Mouse (Mus musculus) lung, postnatal 0 days (tissue): Measurements from ENCODE around the gene Cntrob. TPM values are rescaled to one million over a fixed set of nuclear protein-coding genes. Genes with fewer than 3 reads are reported as not detected.

Experiments
- ATAC-seq: fragments of 200-750 bp; cut with Nextera tagmentation; 2 replicates; pipeline ENCODE4 v1.8.0; 2017; ENCODE audit warnings: moderate library complexity
- DNase-seq: peaks from one replicate; pipeline ENCODE4 v3.0.0-alpha.2; 2016; ENCODE audit warnings: low spot score
- H3K27ac ChIP-seq: fragments of 300-500 bp; sonication (generic); 2 replicates; pipeline ENCODE4 v1.5.1; 2014; ENCODE audit warnings: antibody characterized with exemption, mild to moderate bottlenecking, low read length, mixed read lengths
- H3K27me3 ChIP-seq: fragments of 300-500 bp; sonication (generic); replicated peaks from 2 replicates; pipeline ENCODE4 v1.6.1; 2014; ENCODE audit warnings: low read length, mixed read lengths; ENCODE audit not compliant: insufficient read depth
- H3K36me3 ChIP-seq: fragments of 300-500 bp; sonication (generic); 2 replicates; pipeline ENCODE4 v1.6.1; 2014; ENCODE audit warnings: low read length, mixed read lengths; ENCODE audit not compliant: insufficient read depth
- H3K4me1 ChIP-seq: fragments of 300-500 bp; sonication (generic); 2 replicates; pipeline ENCODE4 v1.6.1; 2014; ENCODE audit warnings: antibody characterized with exemption, low read depth, low read length, mixed read lengths; ENCODE audit not compliant: insufficient read depth
- H3K4me2 ChIP-seq: fragments of 300-500 bp; sonication (generic); replicated peaks from 2 replicates; pipeline ENCODE4 v1.6.1; 2014; ENCODE audit warnings: low read depth, mild to moderate bottlenecking, low read length, moderate library complexity, mixed read lengths
- H3K4me3 ChIP-seq: fragments of 300-500 bp; sonication (generic); 2 replicates; pipeline ENCODE4 v1.5.1; 2014; ENCODE audit warnings: low read depth, low read length
- H3K9ac ChIP-seq: fragments of 300-500 bp; sonication (generic); replicated peaks from 2 replicates; pipeline ENCODE4 v1.6.1; 2014; ENCODE audit warnings: low read depth, mild to moderate bottlenecking
- H3K9me3 ChIP-seq: fragments of 300-500 bp; sonication (generic); 2 replicates; pipeline ENCODE4 v1.6.1; 2016; ENCODE audit warnings: low read length, mixed read lengths
- CTCF ChIP-seq: IDR thresholded peaks from 2 replicates; pipeline ENCODE4 v1.5.1; 2016; ENCODE audit warnings: antibody characterized with exemption, mild to moderate bottlenecking
- EP300 ChIP-seq: IDR thresholded peaks from 2 replicates; pipeline ENCODE4 v1.6.1; 2016; ENCODE audit warnings: antibody characterized with exemption, mild to moderate bottlenecking, control low read depth
- WGBS: fragments of 180-500 bp; shearing (Covaris S2); extraction: QIAGEN DNeasy Blood & Tissue Kit; methylation state at CpG from one replicate; pipeline ENCODE4 v1.1.7; 2014; 5-methylcytosine and 5-hydroxymethylcytosine counted together
- polyA plus RNA-seq: library from polyadenylated mRNA; unstranded; fragments of >200 nt; fragmentation: Nextera tagmentation; extraction: Ambion mirVana; gene quantifications from 2 replicates; pipeline ENCODE4 v1.2.1, GENCODE M21; 2015

Cntrob gene
- polyA plus RNA-seq, 1 experiment from 2014 or later, result 5.0 TPM

- TF ChIP-seq EP300 (no peak), CTCF (no peak)
- 71% methylated on average over 2 of the region's 2 CpGs for WGBS
- Histone ChIP-seq H3K4me2 (no peak overlapping the region), H3K4me3 (no peak overlapping the region), H3K4me1 (no peaks in the 10 kb centered on the region), H3K9me3 (no peaks in the 10 kb centered on the region), H3K27me3 (no peaks in the 10 kb centered on the region), H3K36me3 (no peaks in the 10 kb centered on the region), H3K27ac (no peak overlapping the region), H3K9ac (no peak overlapping the region)
- no peak for ATAC-seq
- no peak for DNase-seq
These were observed 66.5 kb downstream of the Cntrob start for GRCm38 (mm10) chr11:69257072-69257471.

GRCm38 (mm10) chr11:69254808-69255207, 68.8 kb downstream of the Cntrob start:
- Histone ChIP-seq H3K4me1 (no peaks in the 10 kb centered on the region), H3K4me3 (no peak overlapping the region), H3K27ac (no peak overlapping the region), H3K27me3 (no peaks in the 10 kb centered on the region), H3K36me3 (no peaks in the 10 kb centered on the region), H3K9me3 (no peaks in the 10 kb centered on the region), H3K9ac (no peak overlapping the region), H3K4me2 (no peak overlapping the region)
- no peak for DNase-seq
- TF ChIP-seq CTCF (no peak), EP300 (no peak)
- WGBS, result 75% methylated on average over 5 of the region's 5 CpGs
- ATAC-seq, result no peak

GRCm38 (mm10) chr11:69253131-69253530, 70.4 kb downstream of the Cntrob start:
- ATAC-seq (peak; percentile 57), DNase-seq (peak; percentile 45)
- Histone ChIP-seq H3K27ac (no peak overlapping the region), H3K4me3 (no peak overlapping the region), H3K27me3 (no peaks in the 10 kb centered on the region), H3K9ac (no peak overlapping the region), H3K9me3 (no peaks in the 10 kb centered on the region), H3K36me3 (no peaks in the 10 kb centered on the region), H3K4me2 (no peak overlapping the region), H3K4me1 (no peaks in the 10 kb centered on the region)
- TF ChIP-seq EP300, result no peak
- no peak for TF ChIP-seq CTCF
- 44% methylated on average over 9 of the region's 9 CpGs for WGBS

- ATAC-seq (no peak), DNase-seq (no peak)
- Histone ChIP-seq H3K4me2 (no peak overlapping the region), H3K27me3 (no peaks in the 10 kb centered on the region), H3K4me1 (no peaks in the 10 kb centered on the region), H3K4me3 (no peak overlapping the region), H3K9ac (no peak overlapping the region), H3K9me3 (no peaks in the 10 kb centered on the region), H3K27ac (no peak overlapping the region), H3K36me3 (no peaks in the 10 kb centered on the region)
- TF ChIP-seq CTCF (no peak), EP300 (no peak)
- WGBS, result 76% methylated on average over 7 of the region's 7 CpGs
These were observed 71.6 kb downstream of the Cntrob start for GRCm38 (mm10) chr11:69251953-69252352.

GRCm38 (mm10) chr11:69251135-69251842, 72.3 kb downstream of the Cntrob start:
- no peak overlapping the region for H3K9ac ChIP-seq
- no peak for TF ChIP-seq EP300
- TF ChIP-seq CTCF, result peak; percentile 50
- no peak overlapping the region for H3K27ac ChIP-seq
- H3K4me1 ChIP-seq, result no peaks in the 10 kb centered on the region
- ATAC-seq (no peak), DNase-seq (no peak)
- no peaks in the 10 kb centered on the region for H3K9me3 ChIP-seq
- 56% methylated on average over 14 of the region's 14 CpGs for WGBS
- no peaks in the 10 kb centered on the region for H3K36me3 ChIP-seq
- H3K27me3 ChIP-seq, result no peaks in the 10 kb centered on the region
- H3K4me3 ChIP-seq, result no peak overlapping the region
- H3K4me2 ChIP-seq, result no peak overlapping the region

- WGBS, result 78% methylated on average over 5 of the region's 5 CpGs
- Histone ChIP-seq H3K4me3 (no peak overlapping the region), H3K4me1 (no peaks in the 10 kb centered on the region), H3K27me3 (no peaks in the 10 kb centered on the region), H3K36me3 (no peaks in the 10 kb centered on the region), H3K4me2 (no peak overlapping the region), H3K27ac (no peak overlapping the region), H3K9ac (no peak overlapping the region), H3K9me3 (no peaks in the 10 kb centered on the region)
- no peak for TF ChIP-seq CTCF
- no peak for TF ChIP-seq EP300
- DNase-seq (no peak), ATAC-seq (no peak)
These were observed 73.5 kb downstream of the Cntrob start for GRCm38 (mm10) chr11:69250106-69250505.

Other genes with a start within 250 kb of the Cntrob start
- gene Vamp2, start 235.3 kb downstream of the Cntrob start, polyA plus RNA-seq, result 45.0 and 50.6 TPM in 2 replicates
- gene Per1, start 228.6 kb downstream of the Cntrob start, polyA plus RNA-seq, result 16.6 and 30.0 TPM in 2 replicates
- 0.38 and 0.49 TPM in 2 replicates for gene Hes7, start 203.4 kb downstream of the Cntrob start, polyA plus RNA-seq
- 0.42 and 0.50 TPM in 2 replicates for gene 9130213A22Rik, start 201.2 kb downstream of the Cntrob start, polyA plus RNA-seq
- 0.13 and 0.44 TPM in 2 replicates for gene Aloxe3, start 197.9 kb downstream of the Cntrob start, polyA plus RNA-seq
- gene Alox12b, start 166.8 kb downstream of the Cntrob start, polyA plus RNA-seq, result not detected in 2 replicates
- gene Alox8, start 125.9 kb downstream of the Cntrob start, polyA plus RNA-seq, result 0.04 and 0.08 TPM in 2 replicates
- 0.04 TPM in 1 of 2 replicates, not detected in the other for gene Gucy2e, start 86.7 kb downstream of the Cntrob start, polyA plus RNA-seq
- 109 TPM in 2 replicates for gene Trappc1, start 205 bp upstream of the Cntrob start, polyA plus RNA-seq
- gene Kcnab3, start 2.5 kb upstream of the Cntrob start, polyA plus RNA-seq, result 0.86 and 0.93 TPM in 2 replicates
- gene Rnf227, start 16.7 kb upstream of the Cntrob start, polyA plus RNA-seq, result 5.7 and 6.6 TPM in 2 replicates
- gene Chd3, start 45.6 kb upstream of the Cntrob start, polyA plus RNA-seq, result 29.9 and 38.4 TPM in 2 replicates
- 126 and 142 TPM in 2 replicates for gene Naa38, start 71.7 kb upstream of the Cntrob start, polyA plus RNA-seq
- 16.3 and 16.5 TPM in 2 replicates for gene Cyb5d1, start 71.9 kb upstream of the Cntrob start, polyA plus RNA-seq
- 96.5 and 101 TPM in 2 replicates for gene Tmem88, start 74.5 kb upstream of the Cntrob start, polyA plus RNA-seq
- gene Kdm6b, start 89.9 kb upstream of the Cntrob start, polyA plus RNA-seq, result 29.4 and 34.9 TPM in 2 replicates
- gene Dnah2, start 225.3 kb upstream of the Cntrob start, polyA plus RNA-seq, result 1.3 and 2.2 TPM in 2 replicates
- 0.80 and 1.0 TPM in 2 replicates for gene Efnb3, start 236.4 kb upstream of the Cntrob start, polyA plus RNA-seq